Mouse (Mus musculus) liver, embryonic 11.5 days (tissue): ENCODE measurements at regions not wholly inside any gene's neighbourhood (a gene's known extent, or its start where the extent isn't known, plus 50 kb on each side); places are given as distances from the start of the nearest gene placed in this dataset.

Experiments
- ATAC-seq: fragments of 200-750 bp; cut with Nextera tagmentation; replicated peaks from 2 replicates; pipeline ENCODE4 v1.8.0; 2017; ENCODE audit warnings: moderate number of reproducible peaks, mild to moderate bottlenecking, moderate TSS enrichment, moderate library complexity; ENCODE audit not compliant: low FRiP score
- DNase-seq: peaks from one replicate; pipeline ENCODE4 v3.0.0-alpha.2; 2017; ENCODE audit warnings: low spot score
- H3K27ac ChIP-seq: fragments of 300-500 bp; sonication (generic); 2 replicates; pipeline ENCODE4 v1.5.1; 2014; ENCODE audit warnings: mild to moderate bottlenecking, low read depth, low read length, control low read depth
- H3K27me3 ChIP-seq: fragments of 300-500 bp; sonication (generic); replicated peaks from 2 replicates; pipeline ENCODE4 v1.6.1; 2014; ENCODE audit warnings: low read length, mixed read lengths; ENCODE audit not compliant: control insufficient read depth, insufficient read depth
- H3K36me3 ChIP-seq: fragments of 300-500 bp; sonication (generic); 2 replicates; pipeline ENCODE4 v1.6.1; 2014; ENCODE audit warnings: mild to moderate bottlenecking, low read length, moderate library complexity, mixed read lengths; ENCODE audit not compliant: control insufficient read depth, insufficient read depth
- H3K4me1 ChIP-seq: fragments of 300-500 bp; sonication (generic); replicated peaks from 2 replicates; pipeline ENCODE4 v1.6.1; 2014; ENCODE audit warnings: low read length, mixed read lengths; ENCODE audit not compliant: control insufficient read depth, insufficient read depth
- H3K4me2 ChIP-seq: fragments of 300-500 bp; sonication (generic); 2 replicates; pipeline ENCODE4 v1.6.1; 2014; ENCODE audit warnings: mild to moderate bottlenecking, control low read depth, moderate library complexity
- H3K4me3 ChIP-seq: fragments of 300-500 bp; sonication (generic); 2 replicates; pipeline ENCODE4 v1.5.1; 2014; ENCODE audit warnings: low read depth, low read length, control low read depth
- H3K9ac ChIP-seq: fragments of 300-500 bp; sonication (generic); 2 replicates; pipeline ENCODE4 v1.6.1; 2014; ENCODE audit warnings: low read depth, low read length, control low read depth
- H3K9me3 ChIP-seq: fragments of 300-500 bp; sonication (generic); 2 replicates; pipeline ENCODE4 v1.6.1; 2016; ENCODE audit warnings: low read length, inconsistent platforms, mixed read lengths; ENCODE audit not compliant: control insufficient read depth
- WGBS: fragments of 180-500 bp; shearing (Covaris S2); extraction: QIAGEN DNeasy Blood & Tissue Kit; methylation state at CpG from one replicate; pipeline ENCODE4 v1.1.7; 2014; 5-methylcytosine and 5-hydroxymethylcytosine counted together

GRCm38 (mm10) chr10:111921492-111921891, 51.0 kb upstream of the Krr1 start:
- H3K4me3 ChIP-seq = no peak overlapping the region
- no peaks in the 10 kb centered on the region for H3K27me3 ChIP-seq
- ATAC-seq = no peak

More at GRCm38 (mm10) chr10:111921492-111921891, 51.0 kb upstream of the Krr1 start:
- no peak for DNase-seq
- Histone ChIP-seq H3K4me1 (peaks cover 15% of the 10 kb centered on the region), H3K9me3 (no peaks in the 10 kb centered on the region), H3K9ac (no peak overlapping the region), H3K4me2 (no peak overlapping the region), H3K27ac (no peak overlapping the region), H3K36me3 (no peaks in the 10 kb centered on the region)
- WGBS = 65% methylated on average over 9 of the region's 9 CpGs
